Mouse (Mus musculus): ENCODE data around the gene Cnot3. TPM values are rescaled to one million over a fixed set of nuclear protein-coding genes. Genes with fewer than 3 reads are reported as not detected.
"Not testable (repeated sequence)": the region's sequence is repeated elsewhere in the genome, so short reads cannot be mapped to it uniquely, and the experiment has no call there.

Cnot3 gene
- polyA plus RNA-seq, 1 experiment from 2014 or later: 56.5 TPM

- POLR2A ChIA-PET: interaction anchor here (1.2 to 2.2 kb wide), 3 partner anchors 12 to 48 kb away, joined by 3 to 11 read pairs (median 6); partner anchors contain the start of gene Cnot3
- CTCF ChIA-PET: interaction anchor here (1.5 kb wide), 1 partner anchor 9 kb away, joined by 4 read pairs; no protein-coding TSS in a partner anchor
- TF ChIP-seq CTCF (IDR thresholded peaks at IDR 0.05): no peak
- no peaks in the 10 kb centered on the region for H3K27me3 ChIP-seq
- ATAC-seq (peak; percentile 13), DNase-seq (ENCODE audit: low read depth, low spot score) (no peak)
- in situ Hi-C loops (cut with MboI; ENCODE audit: low pct_unique_long_range_greater_than_20kb): loop anchor here (5.0 to 10.0 kb wide), 3 partner anchors 41 to 441 kb away; partner anchors contain the start of gene Leng8
Measured at GRCm38 (mm10) chr7:3693809-3694075, 48.7 kb downstream of the Cnot3 start.

GRCm38 (mm10) chr7:3694076-3694948 is 49.2 kb downstream of the Cnot3 start:
- in situ Hi-C loops (cut with MboI; ENCODE audit: low pct_unique_long_range_greater_than_20kb): loop anchor here (5.0 to 10.0 kb wide), 3 partner anchors 42 to 440 kb away; partner anchors contain the start of gene Leng8
- ChIA-PET POLR2A (interaction anchor here (1.2 to 2.2 kb wide), 4 partner anchors 10 to 49 kb away, joined by 3 to 11 read pairs (median 6); partner anchors contain the start of genes Cnot3 and Rps9), CTCF (interaction anchor here (1.5 kb wide), 1 partner anchor 9 kb away, joined by 4 read pairs; no protein-coding TSS in a partner anchor)
- peak; percentile 54 for DNase-seq (ENCODE audit: low read depth, low spot score)
- ATAC-seq: peak; percentile 59
- H3K27me3 ChIP-seq: no peaks in the 10 kb centered on the region
- TF ChIP-seq CTCF (IDR thresholded peaks at IDR 0.05): no peak

GRCm38 (mm10) chr7:3694949-3695305 is 49.9 kb downstream of the Cnot3 start:
- in situ Hi-C loops (cut with MboI; ENCODE audit: low pct_unique_long_range_greater_than_20kb): loop anchor here (5.0 to 10.0 kb wide), 3 partner anchors 43 to 440 kb away; partner anchors contain the start of gene Leng8
- not testable (repeated sequence) for ATAC-seq; H3K27me3 ChIP-seq; DNase-seq (ENCODE audit: low read depth, low spot score)
- CTCF ChIA-PET: interaction anchor here (1.6 kb wide), 1 partner anchor 11 kb away, joined by 9 read pairs; no protein-coding TSS in a partner anchor
- POLR2A ChIA-PET: interaction anchor here (1.7 kb wide), 1 partner anchor 10 kb away, joined by 7 read pairs; the partner anchor contains the start of gene Rps9

- ChIA-PET CTCF (interaction anchor here (0.6 to 1.3 kb wide), 2 partner anchors 9 to 204 kb away, joined by 3 to 4 read pairs; no protein-coding TSS in a partner anchor), POLR2A (no interaction called here)
- no peak for TF ChIP-seq CTCF (IDR thresholded peaks at IDR 0.05)
- no peaks in the 10 kb centered on the region for H3K27me3 ChIP-seq
- DNase-seq (ENCODE audit: low read depth, low spot score): no peak
- ATAC-seq: no peak
- in situ Hi-C loops (cut with MboI; ENCODE audit: low pct_unique_long_range_greater_than_20kb): loop anchor here (10.0 kb wide), 2 partner anchors 404 to 436 kb away; partner anchors contain the start of gene Leng8
Measured at GRCm38 (mm10) chr7:3698471-3698870, 53.4 kb downstream of the Cnot3 start.

GRCm38 (mm10) chr7:3703148-3703878 is 58.2 kb downstream of the Cnot3 start:
- ATAC-seq (peak; percentile 37), DNase-seq (ENCODE audit: low read depth, low spot score) (no peak)
- POLR2A ChIA-PET: no interaction called here
- no peaks in the 10 kb centered on the region for H3K27me3 ChIP-seq
- CTCF ChIA-PET: interaction anchor here (1.1 kb wide), 2 partner anchors 8 to 10 kb away, joined by 3 to 4 read pairs; partner anchors contain the start of genes Mboat7 and Tsen34
- no peak for TF ChIP-seq CTCF (IDR thresholded peaks at IDR 0.05)
- in situ Hi-C loops (cut with MboI; ENCODE audit: low pct_unique_long_range_greater_than_20kb): no loop called here

- DNase-seq (ENCODE audit: low read depth, low spot score) (peak; percentile 92), ATAC-seq (peak; percentile 84)
- H3K27me3 ChIP-seq: no peaks in the 10 kb centered on the region
- no peak for TF ChIP-seq CTCF (IDR thresholded peaks at IDR 0.05)
- in situ Hi-C loops (cut with MboI; ENCODE audit: low pct_unique_long_range_greater_than_20kb): no loop called here
- ChIA-PET CTCF (no interaction called here), POLR2A (interaction anchor here (2.0 kb wide), 1 partner anchor 8 kb away, joined by 7 read pairs; no protein-coding TSS in a partner anchor)
Measured at GRCm38 (mm10) chr7:3703879-3704441, 58.9 kb downstream of the Cnot3 start, which contains the start of gene Rps9. Gene Rps9 (plus strand): TSS chr7:3703993.

- in situ Hi-C loops (cut with MboI; ENCODE audit: low pct_unique_long_range_greater_than_20kb): no loop called here
- ChIA-PET POLR2A (interaction anchor here (2.0 to 3.3 kb wide), 2 partner anchors 9 to 11 kb away, joined by 7 to 11 read pairs; partner anchors contain the start of genes Mboat7 and Tsen34), CTCF (no interaction called here)
- no peak for DNase-seq (ENCODE audit: low read depth, low spot score)
- no peak for TF ChIP-seq CTCF (IDR thresholded peaks at IDR 0.05)
- peak; percentile 14 for ATAC-seq
- H3K27me3 ChIP-seq: no peaks in the 10 kb centered on the region
Measured at GRCm38 (mm10) chr7:3704475-3704874, 59.4 kb downstream of the Cnot3 start.

- not testable (repeated sequence) for DNase-seq (ENCODE audit: low read depth, low spot score); ATAC-seq
Measured at GRCm38 (mm10) chr7:3705461-3705860, 60.4 kb downstream of the Cnot3 start.

GRCm38 (mm10) chr7:3705911-3706310 is 60.8 kb downstream of the Cnot3 start:
- no peak for TF ChIP-seq CTCF (IDR thresholded peaks at IDR 0.05)
- POLR2A ChIA-PET: interaction anchor here (2.0 to 3.3 kb wide), 2 partner anchors 10 to 12 kb away, joined by 7 to 11 read pairs; partner anchors contain the start of genes Mboat7 and Tsen34
- no peaks in the 10 kb centered on the region for H3K27me3 ChIP-seq
- no peak for ATAC-seq
- CTCF ChIA-PET: interaction anchor here (1.8 kb wide), 1 partner anchor 10 kb away, joined by 9 read pairs; no protein-coding TSS in a partner anchor
- no peak for DNase-seq (ENCODE audit: low read depth, low spot score)
- in situ Hi-C loops (cut with MboI; ENCODE audit: low pct_unique_long_range_greater_than_20kb): no loop called here

More at GRCm38 (mm10) chr7:3705461-3705860, 60.4 kb downstream of the Cnot3 start:
- CTCF ChIA-PET: interaction anchor here (1.8 kb wide), 1 partner anchor 10 kb away, joined by 9 read pairs; no protein-coding TSS in a partner anchor
- H3K27me3 ChIP-seq; in situ Hi-C loops (cut with MboI; ENCODE audit: low pct_unique_long_range_greater_than_20kb): not testable (repeated sequence)
- POLR2A ChIA-PET: interaction anchor here (2.0 to 3.3 kb wide), 2 partner anchors 10 to 12 kb away, joined by 7 to 11 read pairs; partner anchors contain the start of genes Mboat7 and Tsen34
